Mouse (Mus musculus) MEL (cell line): ENCODE results near the gene Dhh. TPM values are rescaled to one million over a fixed set of nuclear protein-coding genes. Genes with fewer than 3 reads are reported as not detected.

Source experiments
- DNase-seq: peaks from one replicate; pipeline ENCODE4 v3.0.0; 2011; ENCODE audit warnings: low read depth, low spot score
- H3K27ac ChIP-seq: 2 replicates; pipeline ENCODE4 v1.5.1; 2012; ENCODE audit warnings: low read depth, mild to moderate bottlenecking, control low read depth, low read length, moderate library complexity; ENCODE audit not compliant: control insufficient read depth
- H3K27me3 ChIP-seq, 2 experiments: fragments of 150-350 bp in 1 of 2; sonication (generic) in 1 of 2; 2 replicates each; pipeline ENCODE4 v1.6.1; 2012; ENCODE audit warnings: low read length in 2 of 2, mild to moderate bottlenecking in 2 of 2, improper control_type of control experiment in 1 of 2, moderate library complexity in 1 of 2; ENCODE audit not compliant: insufficient read depth in 2 of 2, control insufficient read depth in 1 of 2
- H3K36me3 ChIP-seq, 2 experiments: 2 replicates each; pipeline ENCODE4 v1.6.1; 2012 to 2014; ENCODE audit warnings: low read length in 2 of 2, improper control_type of control experiment in 1 of 2, inconsistent platforms in 1 of 2, mild to moderate bottlenecking in 1 of 2; ENCODE audit not compliant: insufficient read depth in 2 of 2, control insufficient read depth in 1 of 2
- H3K4me1 ChIP-seq, 2 experiments: fragments of 150-350 bp in 1 of 2; sonication (generic) in 1 of 2; 2 replicates each; pipeline ENCODE4 v1.6.1; 2012; ENCODE audit warnings: low read length in 2 of 2, improper control_type of control experiment in 1 of 2, mild to moderate bottlenecking in 1 of 2; ENCODE audit not compliant: insufficient read depth in 2 of 2, control insufficient read depth in 1 of 2
- H3K4me3 ChIP-seq, 2 experiments: fragments of 150-350 bp in 1 of 2; sonication (generic) in 1 of 2; 2 replicates each; pipeline ENCODE4 v1.5.1; 2012; ENCODE audit warnings: low read depth in 2 of 2, low read length in 2 of 2, mild to moderate bottlenecking in 2 of 2, moderate library complexity in 2 of 2, control low read depth in 1 of 2, improper control_type of control experiment in 1 of 2; ENCODE audit not compliant: control insufficient read depth in 1 of 2, insufficient read depth in 1 of 2
- H3K79me2 ChIP-seq: 2 replicates; pipeline ENCODE4 v1.6.1; 2012; ENCODE audit warnings: mild to moderate bottlenecking, low read length, moderate library complexity; ENCODE audit not compliant: control insufficient read depth, poor library complexity, insufficient read depth
- H3K9ac ChIP-seq: 2 replicates; pipeline ENCODE4 v1.6.1; 2012; ENCODE audit warnings: low read depth, mild to moderate bottlenecking, control low read depth, low read length, moderate library complexity; ENCODE audit not compliant: control insufficient read depth, poor library complexity, severe bottlenecking
- H3K9me3 ChIP-seq: fragments of 150-350 bp; sonication (generic); replicated peaks from 2 replicates; pipeline ENCODE4 v1.6.1; 2012; ENCODE audit warnings: mild to moderate bottlenecking, low read length, improper control_type of control experiment, moderate library complexity; ENCODE audit not compliant: insufficient read depth
- CHD1 ChIP-seq: IDR thresholded peaks from 2 replicates; pipeline ENCODE4 v1.6.1; 2012; ENCODE audit warnings: low read depth, mild to moderate bottlenecking, inconsistent platforms, low read length, improper control_type of control experiment
- CHD2 ChIP-seq: IDR thresholded peaks from 2 replicates; pipeline ENCODE4 v1.6.1; 2011; ENCODE audit warnings: low read length, improper control_type of control experiment
- CTCF ChIP-seq, 3 experiments: IDR thresholded peaks in 2 of 3; conservative IDR thresholded peaks in 1 of 3; 2 replicates each; pipeline ENCODE4 v1.5.1; 2011 to 2012; ENCODE audit warnings: low read length in 3 of 3, low read depth in 2 of 3, mild to moderate bottlenecking in 2 of 3, improper control_type of control experiment in 1 of 3, inconsistent platforms in 1 of 3, mixed read lengths in 1 of 3, moderate library complexity in 1 of 3; ENCODE audit not compliant: control insufficient read depth in 1 of 3, insufficient read depth in 1 of 3, poor library complexity in 1 of 3, severe bottlenecking in 1 of 3
- E2F4 ChIP-seq: IDR thresholded peaks from 2 replicates; pipeline ENCODE4 v1.6.1; 2011; ENCODE audit warnings: low read depth, low read length, improper control_type of control experiment, borderline replicate concordance
- ELF1 ChIP-seq: IDR thresholded peaks from 2 replicates; pipeline ENCODE4 v1.6.1; 2014; ENCODE audit warnings: low read depth, mild to moderate bottlenecking, inconsistent platforms, low read length, improper control_type of control experiment, moderate library complexity
- EP300 ChIP-seq, 2 experiments: IDR thresholded peaks; 2 replicates each; pipeline ENCODE4 v1.6.1; 2011; ENCODE audit warnings: improper control_type of control experiment in 2 of 2, low read length in 2 of 2, low read depth in 1 of 2, mild to moderate bottlenecking in 1 of 2
- ETS1 ChIP-seq: IDR thresholded peaks from 2 replicates; pipeline ENCODE4 v1.6.1; 2012; ENCODE audit warnings: low read depth, mild to moderate bottlenecking, inconsistent platforms, low read length, improper control_type of control experiment, moderate library complexity
- GABPA ChIP-seq: IDR thresholded peaks from 2 replicates; pipeline ENCODE4 v1.6.1; 2012; ENCODE audit warnings: low read depth, mild to moderate bottlenecking, inconsistent platforms, low read length, improper control_type of control experiment, moderate library complexity
- GATA1 ChIP-seq: IDR thresholded peaks from 2 replicates; pipeline ENCODE4 v1.6.1; 2011; ENCODE audit warnings: low read depth, low read length, improper control_type of control experiment
- HCFC1 ChIP-seq: IDR thresholded peaks from 2 replicates; pipeline ENCODE4 v1.6.1; 2012; ENCODE audit warnings: low read depth, mild to moderate bottlenecking, inconsistent platforms, low read length, improper control_type of control experiment, moderate library complexity
- JUND ChIP-seq: IDR thresholded peaks from 2 replicates; pipeline ENCODE4 v1.6.1; 2011; ENCODE audit warnings: low read depth, mild to moderate bottlenecking, improper control_type of control experiment, low read length
- MAFK ChIP-seq: IDR thresholded peaks from 2 replicates; pipeline ENCODE4 v1.6.1; 2011; ENCODE audit warnings: low read depth, mild to moderate bottlenecking, low read length, improper control_type of control experiment, borderline replicate concordance
- MAX ChIP-seq: IDR thresholded peaks from 2 replicates; pipeline ENCODE4 v1.6.1; 2011; ENCODE audit warnings: low read length, improper control_type of control experiment
- MAZ ChIP-seq: IDR thresholded peaks from 2 replicates; pipeline ENCODE4 v1.6.1; 2012; ENCODE audit warnings: low read depth, mild to moderate bottlenecking, inconsistent platforms, low read length, improper control_type of control experiment
- MEF2A ChIP-seq: IDR thresholded peaks from 2 replicates; pipeline ENCODE4 v1.6.1; 2014; ENCODE audit warnings: low read depth, mild to moderate bottlenecking, inconsistent platforms, low read length, improper control_type of control experiment; ENCODE audit not compliant: poor library complexity, insufficient replicate concordance, severe bottlenecking; ENCODE audit errors: extremely low read depth
- MXI1 ChIP-seq: IDR thresholded peaks from 2 replicates; pipeline ENCODE4 v1.6.1; 2011; ENCODE audit warnings: mild to moderate bottlenecking, low read depth, low read length, improper control_type of control experiment
- MYB ChIP-seq: IDR thresholded peaks from 2 replicates; pipeline ENCODE4 v1.6.1; 2011; ENCODE audit warnings: mild to moderate bottlenecking, low read depth, low read length, improper control_type of control experiment
- MYC ChIP-seq: IDR thresholded peaks from 2 replicates; pipeline ENCODE4 v1.6.1; 2011; ENCODE audit warnings: low read depth, mild to moderate bottlenecking, low read length, improper control_type of control experiment, moderate library complexity
- NELFE ChIP-seq: IDR thresholded peaks from 2 replicates; pipeline ENCODE4 v1.6.1; 2011; ENCODE audit warnings: low read depth, low read length, improper control_type of control experiment
- NRF1 ChIP-seq: IDR thresholded peaks from 2 replicates; pipeline ENCODE4 v1.6.1; 2014; ENCODE audit warnings: low read depth, mild to moderate bottlenecking, inconsistent platforms, low read length, improper control_type of control experiment, moderate library complexity; ENCODE audit not compliant: poor library complexity, insufficient read depth, severe bottlenecking
- POLR2A ChIP-seq, 2 experiments: IDR thresholded peaks; 2 replicates each; pipeline ENCODE4 v1.6.1; 2011 to 2012; ENCODE audit warnings: low read length in 2 of 2, mild to moderate bottlenecking in 2 of 2, control low read depth in 1 of 2, improper control_type of control experiment in 1 of 2, low read depth in 1 of 2, moderate library complexity in 1 of 2; ENCODE audit not compliant: control insufficient read depth in 1 of 2, insufficient read depth in 1 of 2, poor library complexity in 1 of 2
- POLR2AphosphoS5 ChIP-seq: IDR thresholded peaks from 2 replicates; pipeline ENCODE4 v1.6.1; 2012; ENCODE audit warnings: low read depth, borderline replicate concordance, mild to moderate bottlenecking, inconsistent platforms, low read length, moderate library complexity, mixed read lengths
- RAD21 ChIP-seq: IDR thresholded peaks from 2 replicates; pipeline ENCODE4 v1.6.1; 2011; ENCODE audit warnings: mild to moderate bottlenecking, low read depth, low read length, improper control_type of control experiment
- RCOR1 ChIP-seq: IDR thresholded peaks from 2 replicates; pipeline ENCODE4 v1.6.1; 2012; ENCODE audit warnings: low read depth, mild to moderate bottlenecking, inconsistent platforms, low read length, improper control_type of control experiment
- SIN3A ChIP-seq: IDR thresholded peaks from 2 replicates; pipeline ENCODE4 v1.6.1; 2012; ENCODE audit warnings: low read length, improper control_type of control experiment, inconsistent platforms
- SMC3 ChIP-seq: IDR thresholded peaks from 2 replicates; pipeline ENCODE4 v1.6.1; 2011; ENCODE audit warnings: low read depth, low read length, improper control_type of control experiment
- TAL1 ChIP-seq: IDR thresholded peaks from 2 replicates; pipeline ENCODE4 v1.6.1; 2012; ENCODE audit warnings: mild to moderate bottlenecking, inconsistent platforms, low read length, moderate library complexity, mixed read lengths
- TCF12 ChIP-seq: IDR thresholded peaks from 2 replicates; pipeline ENCODE4 v1.6.1; 2014; ENCODE audit warnings: low read depth, mild to moderate bottlenecking, inconsistent platforms, low read length, improper control_type of control experiment, moderate library complexity
- UBTF ChIP-seq: IDR thresholded peaks from 2 replicates; pipeline ENCODE4 v1.6.1; 2012; ENCODE audit warnings: low read depth, mild to moderate bottlenecking, inconsistent platforms, low read length, improper control_type of control experiment, moderate library complexity, borderline replicate concordance; ENCODE audit not compliant: insufficient read depth
- USF2 ChIP-seq, 2 experiments: IDR thresholded peaks; 2 replicates each; pipeline ENCODE4 v1.6.1; 2011 to 2012; ENCODE audit warnings: improper control_type of control experiment in 2 of 2, low read length in 2 of 2, borderline replicate concordance in 1 of 2, inconsistent platforms in 1 of 2, low read depth in 1 of 2, mild to moderate bottlenecking in 1 of 2; ENCODE audit not compliant: insufficient read depth in 1 of 2
- ZC3H11A ChIP-seq: IDR thresholded peaks from 2 replicates; pipeline ENCODE4 v1.6.1; 2012; ENCODE audit warnings: low read depth, mild to moderate bottlenecking, inconsistent platforms, low read length, improper control_type of control experiment
- ZKSCAN1 ChIP-seq: IDR thresholded peaks from 2 replicates; pipeline ENCODE4 v1.6.1; 2012; ENCODE audit warnings: low read depth, mild to moderate bottlenecking, inconsistent platforms, low read length, improper control_type of control experiment, moderate library complexity
- ZMIZ1 ChIP-seq: IDR thresholded peaks from 2 replicates; pipeline ENCODE4 v1.6.1; 2012; ENCODE audit warnings: low read depth, mild to moderate bottlenecking, inconsistent platforms, low read length, improper control_type of control experiment, moderate library complexity
- ZNF384 ChIP-seq: IDR thresholded peaks from 2 replicates; pipeline ENCODE4 v1.6.1; 2012; ENCODE audit warnings: low read depth, mild to moderate bottlenecking, inconsistent platforms, low read length, improper control_type of control experiment
- polyA plus RNA-seq, 2 experiments: library from polyadenylated mRNA; stranded (reverse) in 1 of 2; unstranded in 1 of 2; fragments of >175 nt in 1 of 2; fragments of >200 nt in 1 of 2; gene quantifications; 2 replicates each; pipeline versions ENCODE4 v1.2.1 to v1.2.4; 2012; ENCODE audit warnings: low replicate concordance in 2 of 2, low read depth in 1 of 2; ENCODE audit not compliant: insufficient read length in 2 of 2, insufficient read depth in 1 of 2, missing spikeins in 1 of 2
- total RNA-seq: library from RNA; depleted of rRNA; stranded (reverse); fragments of 300-350 nt; gene quantifications from 2 replicates; pipeline ENCODE4 v1.2.3, GENCODE M21; 2012

Dhh gene
- total and polyA plus RNA-seq, 3 experiments = 0.12 TPM; not detected in 2

GRCm38 (mm10) chr15:98871916-98872888 lies 26.1 kb downstream of the Dhh start:
- H3K9me3 ChIP-seq = no peaks in the 10 kb centered on the region
- peaks cover 0 to 23% of the 10 kb centered on the region in 2 experiments; a peak in 2 of 4 replicates for H3K36me3 ChIP-seq
- H3K27me3 ChIP-seq = no peaks in the 10 kb centered on the region
- peak overlapping the region; percentile 96 for H3K9ac ChIP-seq
- peak; percentile 99 for DNase-seq
- H3K79me2 ChIP-seq = peaks cover 52% of the 10 kb centered on the region
- peak overlapping the region; percentile 86 for H3K27ac ChIP-seq
- peak overlapping the region; percentile 78 to 92 for H3K4me3 ChIP-seq
- H3K4me1 ChIP-seq = peaks cover 14 to 21% of the 10 kb centered on the region in 2 experiments
- TF ChIP-seq CHD1 (peak; percentile 90; the same call in 1 of the 2 replicates), RAD21 (no peak), ETS1 (peak; percentile 72), ELF1 (0 out of 2 replicates have a peak, but pooled peaks have one; percentile 38), MYC (peak; percentile 99), MEF2A (no peak), ZMIZ1 (peak; percentile 73), USF2 (IDR thresholded peaks at IDR 0.05; ENCODE audit: borderline replicate concordance in 1 of 2, insufficient read depth in 1 of 2, low read depth in 1 of 2, low read length in 2 of 2) (no peak), MAFK (no peak), JUND (no peak), POLR2A (IDR thresholded peaks at IDR 0.05; ENCODE audit: control insufficient read depth in 1 of 2, insufficient read depth in 1 of 2, low read depth in 1 of 2, low read length in 2 of 2, poor library complexity in 1 of 2) (peak; percentile 82 to 92; a peak in 3 of 4 replicates), NRF1 (peak; percentile 8; the same call in 1 of the 2 replicates), RCOR1 (no peak), SIN3A (peak; percentile 99), ZNF384 (no peak), MXI1 (peak; percentile 99), TCF12 (peak; percentile 83), MYB (no peak), SMC3 (no peak), CHD2 (peak; percentile 51), POLR2AphosphoS5 (peak; percentile 53; the same call in 1 of the 2 replicates), GABPA (no peak), MAZ (peak; percentile 100), CTCF (IDR thresholded peaks at IDR 0.05 in 2 of 3, conservative IDR thresholded peaks at IDR 0.05 in 1 of 3; ENCODE audit: control insufficient read depth in 1 of 3, insufficient read depth in 1 of 3, low read depth in 2 of 3, low read length in 3 of 3, poor library complexity in 1 of 3, severe bottlenecking in 1 of 3) (no peak), TAL1 (no peak), ZKSCAN1 (no peak; the same call in 1 of the 2 replicates), UBTF (peak; percentile 93; the same call in 1 of the 2 replicates), MAX (peak; percentile 95), ZC3H11A (no peak), HCFC1 (peak; percentile 90), GATA1 (peak; percentile 9; the same call in 1 of the 2 replicates), E2F4 (peak; percentile 64; the same call in 1 of the 2 replicates), NELFE (peak; percentile 77), EP300 (IDR thresholded peaks at IDR 0.05; ENCODE audit: low read depth in 1 of 2, low read length in 2 of 2) (peak in 1 of 2 experiments; percentile 47; a peak in 2 of 4 replicates)
